Mouse (Mus musculus) lung, adult 2 months (tissue): Measurements from ENCODE around the gene Polr1a.

Experiments used
- CTCF ChIP-seq: fragments of 200-500 bp; IDR thresholded peaks from 2 replicates; pipeline ENCODE4 v1.5.1; 2011; ENCODE audit warnings: mild to moderate bottlenecking, low read length, control low read depth; ENCODE audit not compliant: insufficient read depth
- POLR2A ChIP-seq: fragments of 200-500 bp; IDR thresholded peaks from 2 replicates; pipeline ENCODE4 v1.6.1; 2011; ENCODE audit warnings: low read depth, mild to moderate bottlenecking, control low read depth, low read length, borderline replicate concordance; ENCODE audit errors: extremely low read depth

- TF ChIP-seq CTCF = no peak
- no peak for TF ChIP-seq POLR2A
Measured at GRCm38 (mm10) chr6:72014033-72014432, 105.2 kb downstream of the Polr1a start.
